Mouse (Mus musculus) ES-Bruce4 (cell line): ENCODE results near the gene Cpsf4l.

Experiments
- CTCF ChIP-seq: IDR thresholded peaks from one replicate; pipeline ENCODE4 v1.8.1; 2011; ENCODE audit warnings: low read depth, low read length
- POLR2A ChIP-seq: IDR thresholded peaks from one replicate; pipeline ENCODE4 v1.8.1; 2011; ENCODE audit warnings: low read length; ENCODE audit not compliant: insufficient read depth

DNA sequence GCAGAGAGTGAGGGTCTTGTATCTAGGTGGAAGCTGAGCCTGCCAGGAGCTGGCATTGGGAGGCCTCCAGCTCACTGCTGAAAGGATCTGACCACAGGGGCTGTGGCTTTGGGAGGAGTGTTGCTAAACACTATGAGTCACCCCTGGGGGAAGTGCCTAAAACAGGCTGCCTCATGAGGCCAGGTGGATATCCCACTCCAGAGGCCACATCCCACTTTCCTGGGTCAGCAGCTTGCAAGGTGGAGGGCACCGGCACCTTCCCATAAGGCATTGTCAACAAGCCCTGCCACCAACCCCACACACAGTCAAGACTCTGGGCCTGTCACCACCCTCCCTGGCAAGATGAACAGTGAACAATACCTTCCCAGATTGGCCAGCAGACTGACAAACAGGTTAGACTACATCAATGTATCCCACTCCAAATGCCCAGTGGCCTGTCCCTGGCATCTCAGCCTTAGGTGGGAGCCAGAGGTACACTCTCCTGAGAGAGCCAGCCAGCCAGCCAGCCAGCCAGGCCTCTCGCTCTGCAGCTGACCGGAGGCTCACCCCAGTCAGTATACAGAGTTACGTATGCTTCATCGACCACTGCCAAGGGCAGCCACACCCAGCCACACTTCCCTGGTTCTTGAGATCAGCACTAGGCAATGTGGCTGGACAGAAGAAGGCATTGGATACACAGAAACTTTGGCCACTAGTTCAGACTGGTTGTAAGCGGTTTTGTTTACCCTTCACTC lies 24.0 kb upstream of the Cpsf4l start:
- no peak for TF ChIP-seq CTCF
- no peak for TF ChIP-seq POLR2A
